Mouse (Mus musculus): Measurements from ENCODE around the gene Ccdc12.

GRCm38 (mm10) chr9:110734154-110734553, 77.9 kb downstream of the Ccdc12 start:
- no peak for TF ChIP-seq POLR2A (IDR thresholded peaks at IDR 0.05; ENCODE audit: borderline replicate concordance, low read depth, low read length)
- no peak for TF ChIP-seq CTCF (IDR thresholded peaks at IDR 0.05; ENCODE audit: low read depth, low read length)

Measured in bone marrow macrophage, adult 2 months (primary cell).